Mouse (Mus musculus): ENCODE data around the gene Card6. TPM values are rescaled to one million over a fixed set of nuclear protein-coding genes. Genes with fewer than 3 reads are reported as not detected.

Card6 gene
- total RNA-seq (2023), result 10 to 100 TPM; 18.0 to 21.5 TPM

DNA sequence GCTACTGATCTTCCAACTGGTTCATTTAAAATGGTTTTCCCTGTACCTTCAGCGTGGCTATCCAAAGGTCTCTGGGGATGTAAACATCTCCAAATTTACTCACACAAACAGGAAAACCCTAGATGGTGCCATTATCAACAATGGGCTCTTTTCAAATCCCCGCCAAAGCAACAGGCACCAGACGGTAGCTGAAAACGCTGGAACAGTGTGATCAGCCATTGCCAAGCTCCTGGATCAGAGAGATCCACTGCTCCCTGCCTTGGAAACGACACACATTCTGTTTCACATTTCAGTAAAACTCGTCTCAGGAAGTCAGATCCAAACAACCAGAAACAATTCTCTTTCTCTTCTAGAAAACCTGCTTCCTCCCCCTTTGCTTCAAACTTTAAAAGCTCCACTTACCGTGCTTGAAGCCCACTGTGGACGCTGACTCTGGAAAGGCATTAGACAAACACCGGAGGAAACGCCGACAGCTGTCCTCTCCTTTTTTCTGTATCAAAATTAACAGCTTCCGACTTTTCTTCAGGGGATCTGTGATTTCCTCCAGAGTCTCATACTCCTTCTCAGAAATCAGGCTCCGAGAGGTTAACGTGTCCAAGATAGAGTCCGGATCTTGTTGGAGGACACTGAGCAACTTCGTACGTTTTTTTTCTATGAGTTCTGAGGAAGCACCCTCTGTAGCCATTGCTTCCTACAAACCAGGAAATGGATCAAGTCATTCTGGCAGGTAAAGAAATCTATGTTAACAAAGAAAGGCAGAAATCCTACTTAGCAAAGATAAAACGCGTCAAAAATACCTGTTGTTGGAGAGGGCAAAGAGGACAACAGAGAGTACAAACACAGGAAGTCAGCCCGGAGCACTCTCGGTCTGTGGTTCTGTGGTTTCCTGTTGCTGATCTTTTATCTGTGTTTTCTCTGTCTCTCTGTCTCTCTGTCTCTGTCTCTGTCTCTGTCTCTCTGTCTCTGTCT lies at the start of gene Card6:
Card6 (minus strand) TSS at position 854 of the 969 bp plus-strand sequence.

GRCm38 (mm10) chr15:5143361-5144020 lies 35.2 kb upstream of the Card6 start, which contains the start of gene Prkaa1:
Gene Prkaa1, plus strand, starts transcription at chr15:5143861.

GRCm38 (mm10) chr15:5116270-5117030 lies 8.1 kb upstream of the Card6 start, which contains the start of gene Rpl37:
Gene Rpl37, plus strand, starts transcription at chr15:5116645.

DNA sequence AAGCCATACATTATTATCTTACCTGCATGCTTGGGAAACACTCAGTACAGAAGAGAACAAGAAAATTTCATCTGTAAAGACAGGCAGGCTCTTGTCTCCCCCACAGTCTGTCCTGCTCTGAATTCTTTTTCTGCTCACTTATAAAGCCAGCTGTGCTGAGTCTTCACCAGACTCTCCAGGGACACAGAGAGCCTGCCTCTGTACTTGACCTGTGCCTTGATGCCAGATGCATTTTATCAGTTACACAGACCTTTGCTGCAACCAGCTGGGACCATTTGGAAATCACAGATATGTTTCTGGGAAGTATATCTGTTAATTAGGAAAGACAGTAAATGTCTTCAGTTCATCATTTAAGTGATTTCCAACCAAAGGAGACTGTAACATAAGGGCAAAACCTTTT lies 44.7 kb downstream of the Card6 start, which contains the start of gene C7:
C7 (minus strand) TSS at position 106 of the 400 bp plus-strand sequence.

Other genes with a start within 250 kb of the Card6 start
- not detected for gene Mroh2b, start 209.8 kb downstream of the Card6 start, total RNA-seq (2023)
- not detected for gene C7, start 44.8 kb downstream of the Card6 start, total RNA-seq (2023)
- gene Rpl37, start 8.1 kb upstream of the Card6 start, total RNA-seq (2023), result 100 to 1,000 TPM; 343 to 376 TPM
- 10 to 100 TPM; 24.6 to 26.5 TPM for gene Prkaa1, start 35.3 kb upstream of the Card6 start, total RNA-seq (2023)
- 10 to 100 TPM; 17.0 to 18.9 TPM for gene Ttc33, start 77.0 kb upstream of the Card6 start, total RNA-seq (2023)
- gene Ptger4, start 135.6 kb upstream of the Card6 start, total RNA-seq (2023), result 10 to 100 TPM; 19.6 to 23.0 TPM